Mouse (Mus musculus) fat pad, adult 2 months (tissue): ENCODE data around the gene Gm20605.

ENCODE experiments used
- DNase-seq: peaks from one replicate; pipeline ENCODE4 v3.0.0-alpha.2; 2011; ENCODE audit warnings: low read depth, low spot score; ENCODE audit errors: extremely low read depth

Gene Gm20605

DNA sequence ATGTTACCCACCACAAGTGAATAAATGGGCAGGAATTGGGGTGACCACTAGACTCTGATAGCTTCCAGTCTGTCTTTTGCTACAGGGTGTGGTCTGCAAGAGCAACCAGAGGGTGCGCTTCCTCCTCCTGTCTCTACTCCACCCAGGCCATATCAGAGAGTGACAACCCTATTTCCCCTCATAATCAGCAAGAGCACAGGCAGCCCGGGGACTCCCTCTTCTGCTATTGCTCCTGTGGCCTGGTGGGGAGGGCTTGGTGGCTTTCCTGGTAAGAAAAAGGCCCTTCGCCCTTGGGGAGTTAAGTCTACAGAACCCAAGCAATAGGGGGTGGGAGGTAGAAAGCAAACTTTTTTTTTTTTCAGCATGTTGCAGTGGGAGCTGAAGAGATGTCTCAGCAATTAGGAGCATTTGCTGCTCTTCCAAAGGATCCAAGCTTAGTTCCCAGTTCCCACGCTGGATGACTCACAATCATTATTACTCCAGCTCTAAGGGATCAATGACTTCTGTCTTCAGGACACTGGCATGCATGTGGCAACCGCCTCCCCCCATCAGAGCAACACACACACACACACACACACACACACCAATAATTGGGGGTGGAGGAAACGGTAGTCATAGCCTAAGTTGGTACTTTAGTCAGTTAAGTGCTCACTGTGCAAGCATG, 57.3 kb downstream of the Gm20605 start:
- no peak for DNase-seq

DNA sequence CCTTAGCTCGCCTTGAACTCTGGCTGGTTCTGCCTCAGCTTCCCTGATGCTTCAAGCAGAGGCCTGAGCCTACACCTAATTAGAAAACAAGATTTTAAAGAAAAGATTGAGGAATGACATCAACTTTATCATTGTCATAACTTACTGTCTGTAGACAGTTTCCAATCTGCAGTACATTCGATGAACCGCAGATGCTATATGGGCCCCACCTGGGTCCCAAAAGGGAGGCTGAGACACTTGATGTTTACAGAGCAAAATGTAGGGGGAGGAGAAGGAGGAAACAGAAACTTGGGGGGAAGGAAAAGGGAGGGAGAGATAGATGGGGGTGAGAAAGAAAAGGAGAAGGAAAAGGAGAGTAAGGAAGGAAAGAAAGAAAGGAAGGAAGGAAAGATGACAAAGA, 61.0 kb downstream of the Gm20605 start:
- no peak for DNase-seq

DNA sequence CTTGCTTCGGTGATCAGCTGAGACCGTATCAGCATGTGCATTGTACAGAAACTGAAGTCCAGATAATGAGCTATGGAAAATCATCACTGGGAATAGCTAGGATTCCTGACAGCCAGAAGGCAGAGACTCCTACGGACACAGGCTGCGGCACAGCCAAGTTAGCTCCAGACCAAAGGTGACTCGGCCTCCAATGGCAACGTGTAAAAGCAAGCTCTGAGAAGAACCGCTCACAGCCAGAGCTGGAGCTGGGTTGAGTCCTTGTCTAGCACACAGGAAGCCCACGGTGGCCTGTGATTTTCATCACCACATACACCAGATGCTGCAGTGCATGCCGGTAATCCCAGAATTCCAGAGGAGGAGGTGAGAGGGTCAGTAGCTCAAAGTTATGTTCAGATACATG, 61.6 kb downstream of the Gm20605 start:
- DNase-seq, result no peak

DNA sequence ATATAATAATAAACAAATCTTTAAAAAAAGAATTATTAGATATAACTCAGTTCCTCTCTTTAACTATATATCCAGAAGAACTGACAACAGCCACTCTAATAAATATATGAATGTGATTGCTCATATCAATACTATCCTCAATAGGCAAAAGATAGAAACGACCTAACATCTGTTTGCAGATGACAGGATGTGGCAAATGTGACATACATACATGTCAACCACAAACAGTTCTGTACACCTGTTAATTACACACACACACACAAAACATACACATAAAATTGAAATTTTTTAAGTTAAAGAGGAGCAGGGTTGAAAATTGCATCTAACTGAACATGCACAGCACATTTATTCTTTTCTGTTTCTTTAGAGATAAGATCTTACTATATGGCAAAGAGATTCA, 62.9 kb downstream of the Gm20605 start:
- DNase-seq, result no peak
